Mouse (Mus musculus) MEL-GATA-1-ER (cell line): ENCODE measurements around the gene Mast3.

Experiments used
- DNase-seq: peaks from one replicate; pipeline ENCODE4 v3.0.0-alpha.2; 2012; ENCODE audit warnings: low read depth; ENCODE audit errors: extremely low read depth

Gene Mast3

DNA sequence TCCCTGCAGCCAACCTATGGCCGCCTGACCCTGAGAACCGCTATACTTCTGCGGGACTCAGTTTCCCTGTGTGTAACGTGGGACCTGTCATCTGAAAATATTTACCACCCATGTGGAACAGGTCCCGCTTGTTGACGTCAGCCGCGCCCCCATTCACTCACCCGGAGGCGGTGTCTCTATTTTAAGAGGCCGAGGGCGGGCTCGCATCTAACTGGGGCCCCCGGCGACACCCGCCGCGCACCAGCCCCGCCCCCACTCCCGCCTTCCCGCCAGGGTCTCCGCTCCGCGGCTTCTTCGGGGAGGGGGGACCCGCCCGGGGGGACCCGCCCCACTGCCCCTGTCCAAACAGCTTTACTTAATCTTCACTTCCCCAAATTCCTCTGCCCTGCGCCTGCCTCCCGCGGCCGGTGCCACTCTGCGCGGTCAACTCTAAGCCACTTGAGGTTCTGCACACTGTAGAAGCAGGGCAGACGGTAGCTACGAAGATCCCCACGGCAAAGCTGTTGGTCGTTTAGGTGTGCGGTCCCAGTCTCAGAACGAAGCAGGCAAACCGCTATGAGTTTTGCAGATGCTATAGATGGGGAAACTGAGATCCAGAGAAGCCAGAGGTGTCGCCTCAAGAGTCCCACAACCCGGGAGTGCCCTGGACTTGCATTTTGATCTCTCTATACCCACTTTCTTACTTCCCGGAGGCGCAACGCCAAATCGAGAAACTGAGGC lies 933 bp downstream of the Mast3 start:
- DNase-seq, result no peak

DNA sequence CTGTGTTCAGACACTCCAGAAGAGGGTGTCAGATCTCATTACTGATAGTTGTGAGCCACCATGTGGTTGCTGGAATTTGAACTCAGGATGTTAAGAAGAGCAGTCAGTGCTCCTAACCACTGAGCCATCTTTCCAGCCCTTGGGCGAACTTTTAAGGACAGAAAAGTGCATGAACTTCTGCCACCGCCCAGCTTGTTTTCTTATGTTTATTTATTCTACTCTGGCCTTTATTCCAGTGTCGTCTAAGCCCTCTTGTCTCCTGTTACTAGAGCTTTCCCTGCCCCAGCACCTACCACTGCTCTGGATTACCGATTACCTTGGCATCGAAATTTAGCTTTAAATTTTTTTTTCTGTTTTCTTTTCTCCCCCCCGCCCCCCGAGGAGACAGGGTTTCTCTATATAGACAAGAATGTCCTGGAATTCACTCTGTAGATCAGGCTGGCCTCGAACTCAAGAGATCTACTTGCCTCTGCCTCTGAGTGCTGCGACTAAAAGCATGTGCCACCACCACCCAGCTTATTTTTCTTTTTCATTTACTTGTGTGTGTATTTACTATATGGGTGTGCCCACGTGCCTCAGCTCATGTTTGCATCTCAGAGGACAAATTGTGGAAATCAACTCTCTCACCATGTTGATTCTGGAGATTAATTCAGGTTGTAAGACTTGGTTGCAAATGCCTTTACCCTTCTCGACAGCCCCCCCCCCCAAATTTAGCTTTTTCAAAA lies 1.9 kb downstream of the Mast3 start:
- DNase-seq, result no peak

- DNase-seq, result no peak
These were observed 3.0 kb downstream of the Mast3 start for GRCm38 (mm10) chr8:70801830-70802229.

DNA sequence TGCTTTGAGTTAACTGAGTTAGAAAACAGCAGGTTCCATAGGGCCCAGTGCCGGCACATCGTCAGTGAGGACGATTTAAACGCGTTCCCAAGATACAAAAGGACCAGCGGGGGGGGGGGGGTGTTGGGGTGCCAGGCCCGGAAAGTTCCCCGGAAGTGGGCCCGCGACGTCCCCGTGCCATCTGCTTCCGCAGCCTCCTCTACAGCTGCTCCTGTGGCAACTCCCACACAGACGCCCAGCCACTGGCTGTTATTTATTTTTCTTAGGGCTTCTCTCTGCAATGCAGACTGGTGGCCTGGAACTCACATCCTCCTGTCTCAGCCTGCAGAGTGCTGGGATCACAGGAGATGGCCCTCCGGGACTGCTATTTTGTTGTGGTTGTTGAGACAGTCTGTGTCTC lies 3.7 kb downstream of the Mast3 start:
- no peak for DNase-seq

DNA sequence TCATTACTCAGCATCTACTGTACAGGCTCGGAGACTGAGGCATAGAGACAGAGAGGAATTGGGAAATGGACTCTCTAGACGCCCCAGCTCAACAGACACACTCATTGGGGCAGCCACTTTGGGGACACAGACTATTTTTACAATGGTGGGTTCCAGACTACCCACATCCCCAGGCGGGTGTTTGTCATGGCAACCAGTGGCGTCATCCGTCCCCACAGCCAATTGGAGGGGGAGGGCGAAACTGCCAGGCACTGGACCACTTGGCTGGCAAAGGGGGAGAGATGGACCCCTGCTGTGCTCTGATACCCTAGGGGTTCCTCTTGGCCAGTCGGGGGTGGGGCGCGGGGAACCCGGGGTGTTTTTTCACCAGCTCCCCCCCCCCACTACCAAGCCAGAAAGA lies 4.2 kb downstream of the Mast3 start:
- DNase-seq, result no peak

GRCm38 (mm10) chr8:70798281-70798680 lies 6.6 kb downstream of the Mast3 start:
- DNase-seq, result no peak

- peak; percentile 94 for DNase-seq
These were observed 7.5 kb downstream of the Mast3 start for GRCm38 (mm10) chr8:70797081-70798070.

GRCm38 (mm10) chr8:70796403-70797080 lies 8.3 kb downstream of the Mast3 start:
- no peak for DNase-seq

DNA sequence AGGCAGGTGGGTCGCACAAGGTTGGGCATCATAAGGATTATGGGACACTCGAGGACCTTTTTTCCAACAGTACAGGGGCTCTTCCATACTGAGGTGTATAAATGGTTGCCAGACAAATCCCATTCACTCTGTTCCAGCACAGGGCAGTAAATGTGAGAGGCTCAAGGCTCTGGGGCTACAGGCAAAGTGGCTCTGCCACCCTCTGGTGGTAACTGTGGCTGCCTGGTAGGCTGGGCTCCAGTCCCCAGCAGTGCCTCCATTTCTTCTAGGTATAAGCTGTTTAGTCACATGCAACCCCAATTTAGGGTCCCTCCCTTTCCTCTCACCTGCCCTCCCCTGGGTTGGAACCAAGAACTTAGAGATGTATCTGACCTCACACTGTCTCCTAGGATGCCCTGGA lies 9.5 kb downstream of the Mast3 start:
- no peak for DNase-seq

DNA sequence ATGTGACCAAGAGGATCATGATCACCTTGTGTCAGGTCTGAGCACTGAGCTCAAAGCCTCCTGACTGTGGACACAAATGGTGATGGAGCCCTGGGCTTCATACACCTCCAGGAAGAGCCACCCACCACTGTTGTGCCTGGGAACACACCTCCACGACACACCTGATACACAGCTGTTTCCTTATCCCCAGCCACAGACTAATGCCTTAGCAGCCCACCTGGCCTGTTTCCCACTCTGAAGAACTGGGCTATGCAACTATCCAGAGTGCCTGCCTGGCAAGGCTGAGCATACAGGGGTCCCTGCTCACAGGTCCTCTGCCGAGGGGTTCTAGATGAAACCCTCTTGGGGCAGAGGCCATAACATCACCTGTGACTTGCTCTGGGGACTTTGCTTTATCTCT lies 10.6 kb downstream of the Mast3 start:
- no peak for DNase-seq

DNA sequence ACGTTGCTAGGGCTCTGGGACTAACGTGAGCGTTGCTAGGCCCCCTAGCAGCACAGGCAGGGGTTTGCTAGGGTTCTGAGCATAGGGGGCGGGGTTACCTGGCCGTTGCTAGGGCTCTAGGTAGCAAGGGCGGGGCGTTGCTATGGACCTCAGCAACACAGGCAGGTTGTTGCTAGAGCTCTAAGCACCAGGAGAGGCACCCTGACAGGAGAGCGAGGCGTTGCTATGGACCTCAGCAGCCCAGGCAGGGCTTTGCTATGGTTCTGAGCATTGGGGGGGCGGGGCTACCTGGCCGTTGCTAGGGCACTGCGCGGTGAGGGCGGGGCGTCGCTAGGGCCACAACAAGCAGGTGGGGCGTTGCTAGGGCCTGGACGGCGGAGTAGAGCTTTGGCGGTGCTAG lies 12.2 kb downstream of the Mast3 start:
- DNase-seq, result no peak

DNA sequence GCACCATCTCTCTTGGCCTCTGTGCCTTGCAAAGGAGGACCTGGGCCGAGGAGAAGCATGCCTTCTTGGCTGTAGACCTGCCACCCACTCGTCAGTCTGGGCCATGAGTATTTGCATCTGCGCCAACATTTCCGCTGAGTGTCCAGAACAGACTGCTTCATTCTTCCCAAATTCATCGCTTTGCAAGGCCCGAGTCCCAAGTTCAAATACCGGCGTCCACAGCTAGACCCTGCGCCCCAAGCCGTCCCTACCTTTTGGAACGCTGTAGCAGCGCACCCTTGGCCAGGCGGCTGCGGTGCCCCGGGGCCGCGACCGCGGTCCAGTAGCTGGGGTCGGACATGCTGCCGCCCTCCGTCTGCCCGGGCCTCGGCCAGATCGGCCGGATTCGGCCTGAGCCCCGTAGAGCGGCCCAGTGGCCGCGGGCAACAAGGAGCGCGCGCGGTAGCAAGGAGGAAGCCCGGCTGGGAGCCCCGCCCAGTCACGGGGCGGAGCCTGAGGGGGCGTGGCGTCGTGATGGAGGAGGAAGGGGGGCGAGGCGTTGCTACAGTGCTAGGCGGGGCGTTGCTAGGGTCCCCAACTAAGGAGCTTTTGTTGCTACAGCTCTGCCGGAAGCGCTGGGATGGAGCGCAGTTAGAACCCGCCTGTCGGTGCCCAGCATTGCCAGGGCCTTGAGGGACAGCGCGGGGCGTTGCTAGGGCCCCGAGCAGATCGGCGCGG lies 12.7 kb downstream of the Mast3 start:
- peak; percentile 87 for DNase-seq

GRCm38 (mm10) chr8:70791294-70791701 lies 13.6 kb downstream of the Mast3 start:
- peak; percentile 80 for DNase-seq

DNA sequence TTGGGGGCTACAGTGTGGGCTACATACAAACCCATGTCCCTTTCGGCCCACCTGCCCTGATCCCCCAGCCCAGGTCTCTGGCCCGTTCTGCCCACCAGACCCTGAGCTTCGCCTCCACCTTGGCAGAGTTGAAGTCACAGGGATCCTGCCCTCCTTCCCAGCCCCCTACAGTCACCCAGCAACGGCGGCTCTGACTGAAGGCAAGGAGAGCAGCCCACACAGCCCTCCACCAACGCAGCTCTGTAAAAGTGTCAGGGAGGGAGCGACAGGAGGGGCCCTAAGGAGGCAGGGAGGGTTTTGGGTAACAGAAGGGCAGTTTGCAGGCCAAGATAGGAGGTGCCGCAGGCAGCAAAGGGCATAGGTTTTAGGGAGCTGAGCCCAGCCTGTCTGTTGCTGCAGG lies 14.0 kb downstream of the Mast3 start:
- no peak for DNase-seq

GRCm38 (mm10) chr8:70789046-70789445 lies 15.8 kb downstream of the Mast3 start:
- no peak for DNase-seq

DNA sequence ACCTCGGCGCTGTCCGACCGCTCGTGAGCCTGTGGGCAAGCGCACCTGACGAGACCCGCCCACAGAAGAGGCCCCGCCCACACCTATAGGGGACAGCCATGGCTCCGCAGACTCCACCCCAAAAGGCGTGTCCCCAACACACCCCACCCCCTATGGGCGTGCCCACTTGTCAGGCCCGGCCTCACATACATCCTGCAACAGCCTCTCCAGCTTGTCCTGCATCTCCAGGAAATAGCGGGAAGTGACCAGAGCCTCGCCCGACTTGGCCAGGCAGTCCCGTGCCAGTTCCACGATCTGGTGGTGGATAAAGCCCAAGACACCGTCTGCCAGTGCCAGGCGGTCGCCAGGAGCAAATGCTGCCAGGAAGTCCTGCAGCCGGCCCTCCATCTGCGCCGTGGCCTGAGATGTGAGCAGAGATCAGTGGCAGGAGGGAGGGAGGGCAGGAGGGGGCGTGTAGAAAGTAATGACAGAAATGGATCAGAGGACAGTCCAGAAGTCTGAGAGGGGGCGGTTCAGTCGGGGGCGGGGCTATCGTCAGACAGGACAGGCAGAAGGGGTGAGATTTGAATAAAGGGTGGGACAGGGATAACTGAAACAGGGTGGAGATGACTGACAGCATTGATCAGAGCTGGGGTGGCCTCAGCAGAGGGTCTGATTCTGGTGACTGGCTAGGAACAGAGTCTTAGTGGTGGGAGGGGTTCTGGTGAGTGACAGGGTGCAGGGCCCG lies 16.8 kb downstream of the Mast3 start:
- DNase-seq, result no peak

DNA sequence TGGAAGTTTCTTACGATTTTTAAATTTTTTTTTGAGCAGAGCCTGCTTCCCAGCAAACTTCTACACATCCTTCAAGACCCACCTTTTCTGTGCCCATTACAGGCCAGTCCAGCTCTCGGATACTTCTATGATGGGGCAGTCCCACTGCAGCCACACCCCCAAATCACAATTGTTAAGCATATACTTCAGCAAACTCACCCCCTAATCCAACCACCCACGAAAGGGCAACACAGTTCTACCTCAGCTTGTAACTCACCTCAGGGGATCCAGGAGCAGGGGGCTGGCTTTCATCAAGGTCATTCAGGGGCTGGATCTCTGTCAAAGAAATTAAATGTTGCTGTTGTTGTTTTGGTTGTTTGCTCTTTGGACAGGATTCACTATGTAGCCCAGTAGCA lies 17.8 kb downstream of the Mast3 start:
- no peak for DNase-seq

DNA sequence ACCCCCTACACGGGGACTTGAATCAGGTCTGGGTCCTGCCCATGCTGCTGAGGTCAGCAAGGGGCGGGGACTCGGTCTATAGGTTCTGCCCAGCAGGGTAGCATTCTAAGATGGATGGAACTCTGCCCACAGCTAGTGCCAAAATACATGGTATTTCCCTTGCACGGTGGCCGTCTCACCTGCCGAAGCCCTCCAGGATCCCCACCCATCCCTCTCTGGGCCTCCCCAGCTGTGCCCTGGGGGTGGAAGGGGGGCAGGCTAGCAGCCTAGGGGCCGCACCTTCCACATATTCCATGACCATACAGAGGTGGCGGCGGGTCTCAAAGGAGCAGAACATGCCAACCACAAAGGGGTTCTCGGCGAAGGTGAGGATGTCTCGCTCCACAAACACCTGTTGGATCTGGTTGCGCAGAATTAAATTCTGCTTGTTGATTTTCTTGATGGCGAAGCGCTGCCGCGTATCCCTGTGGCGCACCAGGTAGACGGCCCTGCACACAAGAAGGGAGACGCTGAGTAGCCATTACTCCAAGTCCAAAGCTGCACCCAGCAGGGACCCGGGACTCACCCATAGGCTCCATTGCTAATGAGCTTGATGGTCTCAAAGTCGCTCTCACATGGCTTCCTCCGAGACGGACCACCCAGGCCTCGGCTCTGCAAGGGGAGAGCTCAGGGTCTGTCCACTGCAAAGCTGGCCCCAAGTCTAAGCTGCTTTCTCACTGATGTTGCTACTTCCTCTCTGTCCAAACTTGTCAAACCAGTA lies 18.4 kb downstream of the Mast3 start:
- DNase-seq, result no peak

DNA sequence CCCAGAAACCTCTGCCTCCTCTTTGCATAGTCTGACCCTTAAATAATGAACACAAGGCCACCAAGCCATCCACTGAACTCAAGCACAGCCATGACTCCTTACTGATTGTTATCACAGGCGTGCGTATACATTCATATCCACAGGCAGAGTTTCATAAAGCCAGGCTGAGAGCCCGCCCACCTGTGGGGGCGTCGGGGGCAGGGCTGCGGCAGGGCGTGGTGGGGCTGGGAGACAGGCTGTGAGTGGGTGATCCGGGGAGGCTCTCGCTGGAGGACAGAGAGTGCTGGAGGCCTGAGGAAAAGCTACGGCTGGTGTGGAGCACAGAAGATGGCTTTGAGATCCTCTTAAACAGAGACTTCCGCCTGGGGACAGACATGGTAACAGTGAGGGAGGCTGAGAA lies 24.8 kb downstream of the Mast3 start:
- no peak for DNase-seq
